Mouse (Mus musculus): ENCODE results near the gene Kcnj15. TPM values are rescaled to one million over a fixed set of nuclear protein-coding genes. Genes with fewer than 3 reads are reported as not detected.

Gene Kcnj15
- 10.5 and 10.6 TPM in 2 replicates for polyA plus RNA-seq (2015; fragmentation: Nextera tagmentation; extraction: Ambion mirVana)

DNA sequence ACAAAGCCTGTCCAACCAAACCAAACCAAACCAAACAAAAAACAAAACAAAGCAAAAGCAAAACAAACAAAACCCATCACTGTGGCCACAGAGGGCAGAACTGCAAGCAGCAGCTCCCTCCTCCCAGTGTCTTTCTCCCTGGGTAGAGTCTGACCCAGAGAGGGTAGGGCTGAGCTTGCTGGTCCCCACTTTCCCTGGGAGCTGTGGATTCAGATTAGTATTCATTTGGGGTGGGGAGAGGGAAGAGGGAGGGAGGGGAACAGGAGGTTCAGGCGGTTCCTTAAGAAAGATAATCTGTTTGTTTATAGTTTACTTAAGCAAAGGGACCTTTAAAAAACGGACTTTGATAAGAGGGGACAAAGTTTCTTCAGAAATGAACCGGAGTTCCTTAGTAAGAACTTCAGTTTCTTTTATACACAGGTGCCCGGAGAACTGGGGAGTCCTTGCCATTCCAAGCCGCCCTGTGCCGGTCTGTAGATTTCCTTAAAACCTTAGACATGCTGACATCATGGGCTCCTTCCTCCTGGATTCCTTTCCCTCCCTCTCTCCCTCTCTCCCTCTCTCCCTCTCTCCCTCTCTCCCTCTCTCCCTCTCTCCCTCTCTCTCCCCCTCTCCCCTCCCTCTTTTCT is at the start of gene Kcnj15:
Gene Kcnj15, plus strand, starts transcription at position 293 of the 629 bp plus-strand sequence.
- peak within 1 kb of the TSS; percentile 45 for H3K4me2 ChIP-seq (replicated peaks; ENCODE audit: low read depth)
- no peak for TF ChIP-seq EP300 (optimal IDR thresholded peaks at IDR 0.05)
- no peak for TF ChIP-seq CTCF (IDR thresholded peaks at IDR 0.05; ENCODE audit: low read depth)
- no peaks in the 10 kb centered on the region for H3K36me3 ChIP-seq (ENCODE audit: control insufficient read depth, insufficient read depth, low read length)
- DNase-seq (ENCODE audit: low spot score) (peak; percentile 44), ATAC-seq (ENCODE audit: low FRiP score, low TSS enrichment) (peak; percentile 49; the same call in 1 of the 2 replicates)
- no peaks in the 10 kb centered on the region for H3K27me3 ChIP-seq (ENCODE audit: control insufficient read depth, insufficient read depth, low read length)
- H3K4me1 ChIP-seq (replicated peaks; ENCODE audit: control insufficient read depth, insufficient read depth) = no peaks in the 10 kb centered on the region
- no peaks in the 10 kb centered on the region for H3K9me3 ChIP-seq (ENCODE audit: control insufficient read depth, low read length)
- peak within 1 kb of the TSS; percentile 43 for H3K9ac ChIP-seq (ENCODE audit: low read length)
- H3K4me3 ChIP-seq (ENCODE audit: low read depth, low read length) = peak within 1 kb of the TSS; percentile 31
- peak within 1 kb of the TSS; percentile 70 for H3K27ac ChIP-seq (replicated peaks)
- WGBS = 17% methylated on average over 6 of the region's 6 CpGs

DNA sequence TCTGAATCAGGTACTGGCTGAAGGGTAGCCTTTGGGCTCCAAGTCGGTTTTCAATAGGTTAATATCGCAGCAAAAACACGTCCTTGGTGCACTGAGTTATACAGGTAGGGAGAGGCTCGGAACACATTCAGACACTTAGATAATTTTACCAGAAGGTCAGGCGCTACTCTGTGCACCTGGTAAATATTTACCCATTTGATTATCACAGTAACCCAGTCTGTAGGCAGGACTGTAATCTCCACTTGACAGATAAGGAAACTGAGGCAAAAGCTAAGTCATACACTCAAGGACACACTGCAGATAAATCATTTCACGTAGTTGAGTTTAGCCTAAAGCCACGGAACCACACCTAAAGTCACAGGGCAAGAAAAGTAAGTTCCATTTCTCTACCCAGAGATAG is 49.1 kb upstream of the Kcnj15 start:
- no peak for TF ChIP-seq EP300 (optimal IDR thresholded peaks at IDR 0.05)
- TF ChIP-seq CTCF (IDR thresholded peaks at IDR 0.05; ENCODE audit: low read depth) = no peak
- Histone ChIP-seq H3K36me3 (ENCODE audit: control insufficient read depth, insufficient read depth, low read length) (no peaks in the 10 kb centered on the region), H3K27me3 (ENCODE audit: control insufficient read depth, insufficient read depth, low read length) (no peaks in the 10 kb centered on the region), H3K4me1 (replicated peaks; ENCODE audit: control insufficient read depth, insufficient read depth) (no peaks in the 10 kb centered on the region), H3K4me2 (replicated peaks; ENCODE audit: low read depth) (no peak overlapping the region), H3K9me3 (ENCODE audit: control insufficient read depth, low read length) (no peaks in the 10 kb centered on the region), H3K9ac (ENCODE audit: low read length) (no peak overlapping the region), H3K27ac (replicated peaks) (no peak overlapping the region), H3K4me3 (ENCODE audit: low read depth, low read length) (no peak overlapping the region)
- ATAC-seq (ENCODE audit: low FRiP score, low TSS enrichment) (peak; percentile 86), DNase-seq (ENCODE audit: low spot score) (peak; percentile 25)
- WGBS = 60% methylated on average over 7 of the region's 7 CpGs

DNA sequence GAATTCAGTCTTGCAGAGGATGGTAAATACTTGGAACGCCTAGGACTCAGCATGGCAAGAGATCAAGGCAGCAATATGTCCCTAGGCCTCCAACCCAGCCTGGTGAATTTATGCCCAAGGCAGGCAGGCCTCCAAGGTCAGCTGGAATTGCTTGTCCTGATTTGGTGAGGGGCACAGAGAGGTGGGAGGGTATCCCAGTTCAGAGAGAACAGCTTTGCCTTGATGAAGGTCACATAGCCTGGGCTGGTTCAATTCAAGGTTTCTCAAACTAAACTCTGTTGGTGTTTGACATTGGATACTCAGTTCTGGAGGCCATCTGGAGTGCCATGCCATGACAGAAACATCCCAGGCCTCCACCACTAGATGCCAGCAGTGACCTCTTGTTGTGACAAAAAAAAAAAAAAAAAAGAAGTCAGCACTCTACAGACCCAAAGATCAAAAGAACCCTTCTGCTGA is 48.3 kb upstream of the Kcnj15 start:
- 0 out of 2 replicates have a peak overlapping the region, but pooled peaks have one; percentile 31 for H3K27ac ChIP-seq (replicated peaks)
- DNase-seq (ENCODE audit: low spot score) (peak; percentile 40), ATAC-seq (ENCODE audit: low FRiP score, low TSS enrichment) (peak; percentile 59)
- H3K36me3 ChIP-seq (ENCODE audit: control insufficient read depth, insufficient read depth, low read length) = no peaks in the 10 kb centered on the region
- TF ChIP-seq EP300 (optimal IDR thresholded peaks at IDR 0.05) (no peak), CTCF (IDR thresholded peaks at IDR 0.05; ENCODE audit: low read depth) (peak; percentile 67)
- no peak overlapping the region for H3K4me3 ChIP-seq (ENCODE audit: low read depth, low read length)
- H3K4me1 ChIP-seq (replicated peaks; ENCODE audit: control insufficient read depth, insufficient read depth) = no peaks in the 10 kb centered on the region
- WGBS = 24% methylated on average over 1 of the region's 1 CpGs
- H3K9me3 ChIP-seq (ENCODE audit: control insufficient read depth, low read length) = no peaks in the 10 kb centered on the region
- H3K27me3 ChIP-seq (ENCODE audit: control insufficient read depth, insufficient read depth, low read length) = no peaks in the 10 kb centered on the region
- H3K4me2 ChIP-seq (replicated peaks; ENCODE audit: low read depth) = no peak overlapping the region
- H3K9ac ChIP-seq (ENCODE audit: low read length) = no peak overlapping the region

DNA sequence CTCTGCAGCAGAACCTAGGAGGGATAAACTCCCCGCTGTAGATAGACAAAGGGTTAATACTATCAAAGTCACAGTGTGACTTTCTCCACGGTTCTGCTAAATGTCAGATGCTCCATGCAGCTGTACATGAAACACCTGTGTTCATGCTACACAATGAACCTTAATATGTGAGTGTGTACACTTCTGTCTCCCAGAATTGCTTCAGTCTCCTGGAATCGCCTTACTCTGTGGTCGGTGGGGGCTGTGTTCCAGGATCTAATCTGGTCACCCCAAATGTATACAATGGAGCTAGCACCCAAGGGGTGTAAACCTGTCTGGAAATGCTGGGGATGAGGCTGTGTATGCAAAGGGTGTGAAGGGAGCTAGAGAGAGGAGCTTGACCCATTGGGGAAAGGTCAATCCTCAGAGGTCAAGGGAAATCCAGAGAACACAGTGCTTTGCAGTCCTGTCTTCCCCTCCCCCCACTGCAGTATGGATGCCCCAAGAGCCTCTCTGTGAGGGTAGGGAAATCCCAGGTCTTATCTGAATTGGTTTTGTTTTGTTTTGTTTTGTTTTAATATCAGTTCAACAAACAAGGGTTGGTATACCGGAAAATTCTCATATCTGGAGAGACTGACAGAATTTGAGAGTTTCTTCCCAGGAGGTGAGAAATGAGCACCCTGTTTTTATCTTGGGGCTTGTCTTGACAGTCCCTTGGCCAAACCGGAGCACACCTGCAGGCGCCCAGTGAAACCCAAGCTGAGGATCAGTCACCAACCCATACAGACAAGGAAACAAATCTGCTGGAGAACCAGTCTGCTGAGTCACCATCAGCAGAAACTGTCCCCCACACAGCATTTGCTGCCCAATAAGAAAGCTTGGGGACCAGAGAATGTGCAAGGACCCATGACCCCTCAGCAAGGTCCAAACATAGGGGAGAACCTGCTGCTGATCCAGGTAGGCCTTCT is 42.8 kb upstream of the Kcnj15 start:
- Histone ChIP-seq H3K9me3 (ENCODE audit: control insufficient read depth, low read length) (no peaks in the 10 kb centered on the region), H3K4me3 (ENCODE audit: low read depth, low read length) (no peak overlapping the region), H3K4me2 (replicated peaks; ENCODE audit: low read depth) (no peak overlapping the region), H3K4me1 (replicated peaks; ENCODE audit: control insufficient read depth, insufficient read depth) (0 out of 2 replicates have a peak, but pooled peaks cover 4% of the 10 kb centered on the region), H3K36me3 (ENCODE audit: control insufficient read depth, insufficient read depth, low read length) (no peaks in the 10 kb centered on the region), H3K27ac (replicated peaks) (no peak overlapping the region), H3K9ac (ENCODE audit: low read length) (no peak overlapping the region), H3K27me3 (ENCODE audit: control insufficient read depth, insufficient read depth, low read length) (no peaks in the 10 kb centered on the region)
- WGBS = 49% methylated on average over 7 of the region's 7 CpGs
- peak; percentile 55; the same call in 1 of the 2 replicates for ATAC-seq (ENCODE audit: low FRiP score, low TSS enrichment)
- no peak for DNase-seq (ENCODE audit: low spot score)
- TF ChIP-seq CTCF (IDR thresholded peaks at IDR 0.05; ENCODE audit: low read depth) (no peak), EP300 (optimal IDR thresholded peaks at IDR 0.05) (no peak)

DNA sequence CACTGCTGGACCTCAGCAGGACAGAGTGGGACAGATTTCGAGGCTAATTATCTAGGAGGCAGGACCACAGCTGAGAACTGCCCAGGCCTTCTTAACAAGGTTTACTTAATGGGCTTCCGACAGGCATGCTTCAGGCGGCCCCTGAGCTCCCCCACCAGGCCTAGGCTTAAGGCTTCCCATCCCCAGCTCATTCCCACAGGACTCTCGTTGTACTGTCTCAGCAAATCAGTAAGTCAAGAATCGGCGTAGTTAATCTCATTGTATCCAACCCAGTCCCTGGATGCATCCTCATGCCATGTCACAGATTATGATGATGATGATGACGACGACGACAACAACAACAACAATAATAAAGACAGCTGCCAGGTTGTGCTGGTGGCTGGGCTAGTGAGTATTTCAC is 41.6 kb upstream of the Kcnj15 start:
- WGBS = 83% methylated on average over 9 of the region's 9 CpGs
- no peaks in the 10 kb centered on the region for H3K9me3 ChIP-seq (ENCODE audit: control insufficient read depth, low read length)
- no peak overlapping the region for H3K27ac ChIP-seq (replicated peaks)
- H3K36me3 ChIP-seq (ENCODE audit: control insufficient read depth, insufficient read depth, low read length) = no peaks in the 10 kb centered on the region
- H3K27me3 ChIP-seq (ENCODE audit: control insufficient read depth, insufficient read depth, low read length) = no peaks in the 10 kb centered on the region
- H3K4me2 ChIP-seq (replicated peaks; ENCODE audit: low read depth) = no peak overlapping the region
- H3K4me1 ChIP-seq (replicated peaks; ENCODE audit: control insufficient read depth, insufficient read depth) = 0 out of 2 replicates have a peak, but pooled peaks cover 4% of the 10 kb centered on the region
- no peak overlapping the region for H3K4me3 ChIP-seq (ENCODE audit: low read depth, low read length)
- DNase-seq (ENCODE audit: low spot score) = no peak
- no peak for TF ChIP-seq EP300 (optimal IDR thresholded peaks at IDR 0.05)
- no peak for TF ChIP-seq CTCF (IDR thresholded peaks at IDR 0.05; ENCODE audit: low read depth)
- no peak for ATAC-seq (ENCODE audit: low FRiP score, low TSS enrichment)
- no peak overlapping the region for H3K9ac ChIP-seq (ENCODE audit: low read length)
